Mouse (Mus musculus) liver, adult 2 months (tissue): ENCODE measurements at regions not wholly inside any gene's neighbourhood (a gene's known extent, or its start where the extent isn't known, plus 50 kb on each side); places are given as distances from the start of the nearest gene placed in this dataset.

ENCODE experiments used
- DNase-seq: peaks from one replicate; pipeline ENCODE4 v3.0.0-alpha.2; 2011; ENCODE audit warnings: low read depth, low spot score; ENCODE audit errors: extremely low read depth
- H3K27ac ChIP-seq: fragments of 200-500 bp; replicated peaks from 2 replicates; pipeline ENCODE4 v1.5.1; 2012; ENCODE audit warnings: low read depth, mild to moderate bottlenecking, control low read depth, inconsistent platforms, low read length; ENCODE audit not compliant: insufficient read depth
- H3K27me3 ChIP-seq: fragments of 200-500 bp; 2 replicates; pipeline ENCODE4 v1.6.1; 2012; ENCODE audit warnings: mild to moderate bottlenecking, moderate library complexity, low read length, inconsistent platforms; ENCODE audit not compliant: control insufficient read depth, insufficient read depth
- H3K36me3 ChIP-seq: fragments of 200-500 bp; 2 replicates; pipeline ENCODE4 v1.6.1; 2012; ENCODE audit warnings: low read length, inconsistent platforms; ENCODE audit not compliant: control insufficient read depth, insufficient read depth
- H3K4me1 ChIP-seq: fragments of 200-500 bp; 2 replicates; pipeline ENCODE4 v1.6.1; 2011; ENCODE audit warnings: low read length; ENCODE audit not compliant: control insufficient read depth, insufficient read depth
- H3K4me3 ChIP-seq: fragments of 200-500 bp; 2 replicates; pipeline ENCODE4 v1.5.1; 2011; ENCODE audit warnings: low read depth, mild to moderate bottlenecking, control low read depth, low read length, moderate library complexity; ENCODE audit not compliant: insufficient read depth
- H3K79me2 ChIP-seq: fragments of 200-500 bp; 2 replicates; pipeline ENCODE4 v1.6.1; 2012; ENCODE audit warnings: inconsistent platforms, mild to moderate bottlenecking, low read length, moderate library complexity; ENCODE audit not compliant: control insufficient read depth, insufficient read depth
- H3K9ac ChIP-seq: fragments of 200-500 bp; 2 replicates; pipeline ENCODE4 v1.6.1; 2012; ENCODE audit warnings: low read depth, mild to moderate bottlenecking, control low read depth, inconsistent platforms, low read length
- CTCF ChIP-seq: fragments of 200-500 bp; IDR thresholded peaks from 2 replicates; pipeline ENCODE4 v1.5.1; 2011; ENCODE audit warnings: low read depth, low read length, control low read depth
- POLR2A ChIP-seq: fragments of 200-500 bp; IDR thresholded peaks from 2 replicates; pipeline ENCODE4 v1.6.1; 2011; ENCODE audit warnings: low read length, control low read depth; ENCODE audit not compliant: insufficient read depth; ENCODE audit errors: extremely low read depth
- WGBS: fragments of 180-500 bp; shearing (Covaris S2); methylation state at CpG from one replicate; pipeline ENCODE4 v1.1.7; 2018; 5-methylcytosine and 5-hydroxymethylcytosine counted together

DNA sequence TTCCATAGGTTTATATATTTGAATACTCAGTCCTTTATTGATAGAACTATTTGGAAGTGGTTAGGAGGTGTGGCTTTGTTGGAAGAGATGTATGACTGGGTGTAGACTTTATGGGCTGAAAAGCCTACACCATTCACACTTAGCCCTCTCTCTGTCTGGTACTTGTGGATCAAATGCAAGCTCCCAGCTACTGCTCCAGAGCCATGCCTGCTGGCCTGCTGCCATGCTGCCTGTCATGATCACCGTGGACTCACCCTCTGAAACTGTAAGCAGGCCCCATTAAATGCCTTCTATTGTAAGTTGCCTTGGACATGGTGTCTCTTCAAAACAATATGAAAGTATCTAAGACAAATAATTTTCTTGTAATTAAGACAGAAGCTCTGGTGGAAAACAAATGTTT, 446.4 kb downstream of the Wdr20rt start:
- DNase-seq, result no peak
- Histone ChIP-seq H3K27me3 (no peaks in the 10 kb centered on the region), H3K27ac (no peak overlapping the region), H3K4me3 (no peak overlapping the region), H3K79me2 (no peaks in the 10 kb centered on the region), H3K9ac (no peak overlapping the region), H3K36me3 (no peaks in the 10 kb centered on the region), H3K4me1 (no peaks in the 10 kb centered on the region)
- TF ChIP-seq POLR2A, result no peak
- TF ChIP-seq CTCF, result no peak
- WGBS, result 59% methylated on average over 1 of the region's 1 CpGs

GRCm38 (mm10) chr12:65673193-65673592, 447.9 kb downstream of the Wdr20rt start:
- TF ChIP-seq CTCF (no peak), POLR2A (no peak)
- no peak overlapping the region for H3K9ac ChIP-seq
- H3K27ac ChIP-seq, result no peak overlapping the region
- H3K36me3 ChIP-seq, result no peaks in the 10 kb centered on the region
- no peak for DNase-seq
- WGBS, result 91% methylated on average over 2 of the region's 2 CpGs
- no peak overlapping the region for H3K4me3 ChIP-seq
- H3K4me1 ChIP-seq, result no peaks in the 10 kb centered on the region
- no peaks in the 10 kb centered on the region for H3K79me2 ChIP-seq
- H3K27me3 ChIP-seq, result no peaks in the 10 kb centered on the region

- Histone ChIP-seq H3K36me3 (no peaks in the 10 kb centered on the region), H3K79me2 (no peaks in the 10 kb centered on the region), H3K4me3 (no peak overlapping the region), H3K9ac (no peak overlapping the region), H3K27ac (no peak overlapping the region), H3K27me3 (no peaks in the 10 kb centered on the region), H3K4me1 (no peaks in the 10 kb centered on the region)
- TF ChIP-seq CTCF (no peak), POLR2A (no peak)
- WGBS, result 77% methylated on average over 1 of the region's 1 CpGs
- no peak for DNase-seq
Observed at GRCm38 (mm10) chr12:65674916-65675660, 449.8 kb downstream of the Wdr20rt start.

GRCm38 (mm10) chr12:65680335-65680734, 455.0 kb downstream of the Wdr20rt start:
- TF ChIP-seq POLR2A, result no peak
- TF ChIP-seq CTCF, result no peak
- Histone ChIP-seq H3K4me3 (no peak overlapping the region), H3K36me3 (no peaks in the 10 kb centered on the region), H3K27me3 (no peaks in the 10 kb centered on the region), H3K79me2 (no peaks in the 10 kb centered on the region), H3K27ac (no peak overlapping the region), H3K9ac (no peak overlapping the region), H3K4me1 (no peaks in the 10 kb centered on the region)
- no peak for DNase-seq
- WGBS, result 54% methylated on average over 2 of the region's 2 CpGs

GRCm38 (mm10) chr12:65681826-65682225, 456.5 kb downstream of the Wdr20rt start:
- Histone ChIP-seq H3K27ac (no peak overlapping the region), H3K79me2 (no peaks in the 10 kb centered on the region), H3K4me1 (no peaks in the 10 kb centered on the region), H3K9ac (no peak overlapping the region), H3K27me3 (no peaks in the 10 kb centered on the region), H3K36me3 (no peaks in the 10 kb centered on the region), H3K4me3 (no peak overlapping the region)
- DNase-seq, result no peak
- TF ChIP-seq POLR2A (no peak), CTCF (no peak)
- 77% methylated on average over 6 of the region's 6 CpGs for WGBS

- TF ChIP-seq POLR2A (no peak), CTCF (no peak)
- WGBS, result 43% methylated on average over 1 of the region's 1 CpGs
- no peaks in the 10 kb centered on the region for H3K4me1 ChIP-seq
- no peak overlapping the region for H3K9ac ChIP-seq
- H3K4me3 ChIP-seq, result no peak overlapping the region
- no peaks in the 10 kb centered on the region for H3K79me2 ChIP-seq
- DNase-seq, result no peak
- no peak overlapping the region for H3K27ac ChIP-seq
- H3K27me3 ChIP-seq, result no peaks in the 10 kb centered on the region
- no peaks in the 10 kb centered on the region for H3K36me3 ChIP-seq
Observed at GRCm38 (mm10) chr12:65704985-65705384, 479.7 kb downstream of the Wdr20rt start.
